Mouse (Mus musculus) hindbrain, embryonic 11.5 days (tissue): ENCODE measurements around the gene Taok1. TPM values are rescaled to one million over a fixed set of nuclear protein-coding genes. Genes with fewer than 3 reads are reported as not detected.
A peak's percentile ranks its signal among the peaks of the same experiment; 100 is the strongest.
"Not testable (repeated sequence)": the region's sequence is repeated elsewhere in the genome, so short reads cannot be mapped to it uniquely, and the experiment has no call there.

ENCODE experiments used
- ATAC-seq: fragments of 200-750 bp; cut with Nextera tagmentation; 2 replicates; pipeline ENCODE4 v1.8.0; 2017; ENCODE audit warnings: mild to moderate bottlenecking, moderate TSS enrichment, moderate library complexity; ENCODE audit not compliant: low FRiP score
- DNase-seq: peaks from one replicate; pipeline ENCODE4 v3.0.0-alpha.2; 2015; ENCODE audit warnings: low spot score
- H3K27ac ChIP-seq: fragments of 300-500 bp; sonication (generic); 2 replicates; pipeline ENCODE4 v1.5.1; 2014; ENCODE audit warnings: mild to moderate bottlenecking, low read depth, low read length
- H3K27me3 ChIP-seq: fragments of 300-500 bp; sonication (generic); 2 replicates; pipeline ENCODE4 v1.6.1; 2014; ENCODE audit warnings: mild to moderate bottlenecking, low read length, moderate library complexity, mixed read lengths; ENCODE audit not compliant: control insufficient read depth, insufficient read depth
- H3K36me3 ChIP-seq: fragments of 300-500 bp; sonication (generic); 2 replicates; pipeline ENCODE4 v1.6.1; 2014; ENCODE audit warnings: mild to moderate bottlenecking, low read length, moderate library complexity, mixed read lengths; ENCODE audit not compliant: control insufficient read depth, insufficient read depth
- H3K4me1 ChIP-seq: fragments of 300-500 bp; sonication (generic); replicated peaks from 2 replicates; pipeline ENCODE4 v1.6.1; 2014; ENCODE audit warnings: low read length, mixed read lengths; ENCODE audit not compliant: control insufficient read depth, insufficient read depth
- H3K4me2 ChIP-seq: fragments of 300-500 bp; sonication (generic); replicated peaks from 2 replicates; pipeline ENCODE4 v1.6.1; 2014; ENCODE audit warnings: mild to moderate bottlenecking, low read depth, low read length
- H3K4me3 ChIP-seq: fragments of 300-500 bp; sonication (generic); 2 replicates; pipeline ENCODE4 v1.5.1; 2014; ENCODE audit warnings: low read depth, low read length
- H3K9ac ChIP-seq: fragments of 300-500 bp; sonication (generic); 2 replicates; pipeline ENCODE4 v1.6.1; 2014; ENCODE audit warnings: low read depth, low read length
- H3K9me3 ChIP-seq: fragments of 300-500 bp; sonication (generic); 2 replicates; pipeline ENCODE4 v1.6.1; 2016; ENCODE audit warnings: low read length; ENCODE audit not compliant: control insufficient read depth
- WGBS: fragments of 180-500 bp; shearing (Covaris S2); extraction: QIAGEN DNeasy Blood & Tissue Kit; methylation state at CpG from one replicate; pipeline ENCODE4 v1.1.7; 2014; 5-methylcytosine and 5-hydroxymethylcytosine counted together
- polyA plus RNA-seq: library from polyadenylated mRNA; unstranded; fragments of >200 nt; fragmentation: Nextera tagmentation; extraction: Ambion mirVana; gene quantifications from 2 replicates; pipeline ENCODE4 v1.2.1, GENCODE M21; 2014

Gene Taok1
- 20.4 and 26.3 TPM in 2 replicates for polyA plus RNA-seq

- Histone ChIP-seq H3K36me3 (no peaks in the 10 kb centered on the region), H3K9me3 (no peaks in the 10 kb centered on the region), H3K9ac (peak within 1 kb of the TSS; percentile 96), H3K27ac (peak within 1 kb of the TSS; percentile 97), H3K4me2 (peak within 1 kb of the TSS; percentile 56), H3K27me3 (no peaks in the 10 kb centered on the region), H3K4me1 (no peaks in the 10 kb centered on the region), H3K4me3 (peak within 1 kb of the TSS; percentile 99)
- DNase-seq (peak; percentile 98), ATAC-seq (peak; percentile 91)
- 2% methylated on average over 47 of the region's 71 CpGs for WGBS
Measured at GRCm38 (mm10) chr11:77607538-77608455, at the start of gene Taok1. Gene Taok1 (minus strand): TSS chr11:77607815.

- 93% methylated on average over 4 of the region's 4 CpGs for WGBS
- H3K4me3 ChIP-seq, H3K27me3 ChIP-seq, H3K4me1 ChIP-seq, H3K36me3 ChIP-seq, H3K4me2 ChIP-seq, H3K27ac ChIP-seq, DNase-seq, H3K9ac ChIP-seq, ATAC-seq, H3K9me3 ChIP-seq: not testable (repeated sequence)
Measured at GRCm38 (mm10) chr11:77653406-77654190, 46.0 kb upstream of the Taok1 start.

- 68% methylated on average over 5 of the region's 6 CpGs for WGBS
- no peaks in the 10 kb centered on the region for H3K36me3 ChIP-seq
- no peak overlapping the region for H3K4me3 ChIP-seq
- DNase-seq (no peak), ATAC-seq (no peak)
- no peaks in the 10 kb centered on the region for H3K4me1 ChIP-seq
- no peak overlapping the region for H3K27ac ChIP-seq
- H3K9me3 ChIP-seq = no peaks in the 10 kb centered on the region
- H3K27me3 ChIP-seq = no peaks in the 10 kb centered on the region
- no peak overlapping the region for H3K9ac ChIP-seq
- H3K4me2 ChIP-seq = no peak overlapping the region
Measured at GRCm38 (mm10) chr11:77652484-77652883, 44.9 kb upstream of the Taok1 start.

- no peak overlapping the region for H3K27ac ChIP-seq
- no peaks in the 10 kb centered on the region for H3K9me3 ChIP-seq
- 86% methylated on average over 7 of the region's 7 CpGs for WGBS
- ATAC-seq (no peak), DNase-seq (no peak)
- H3K4me1 ChIP-seq = no peaks in the 10 kb centered on the region
- no peak overlapping the region for H3K4me2 ChIP-seq
- H3K36me3 ChIP-seq = no peaks in the 10 kb centered on the region
- H3K9ac ChIP-seq = no peak overlapping the region
- H3K4me3 ChIP-seq = no peak overlapping the region
- H3K27me3 ChIP-seq = no peaks in the 10 kb centered on the region
Measured at GRCm38 (mm10) chr11:77648878-77649277, 41.3 kb upstream of the Taok1 start.

- ATAC-seq = no peak
- no peak overlapping the region for H3K27ac ChIP-seq
- H3K36me3 ChIP-seq = no peaks in the 10 kb centered on the region
- 87% methylated on average over 4 of the region's 4 CpGs for WGBS
- DNase-seq = no peak
- no peaks in the 10 kb centered on the region for H3K4me1 ChIP-seq
- H3K27me3 ChIP-seq = no peaks in the 10 kb centered on the region
- no peak overlapping the region for H3K4me3 ChIP-seq
- H3K9me3 ChIP-seq = no peaks in the 10 kb centered on the region
- no peak overlapping the region for H3K9ac ChIP-seq
- H3K4me2 ChIP-seq = no peak overlapping the region
Measured at GRCm38 (mm10) chr11:77645481-77645880, 37.9 kb upstream of the Taok1 start.

GRCm38 (mm10) chr11:77641390-77641789 is 33.8 kb upstream of the Taok1 start:
- DNase-seq (no peak), ATAC-seq (no peak)
- Histone ChIP-seq H3K4me1 (no peaks in the 10 kb centered on the region), H3K9me3 (no peaks in the 10 kb centered on the region), H3K4me2 (no peak overlapping the region), H3K27ac (no peak overlapping the region), H3K27me3 (no peaks in the 10 kb centered on the region), H3K9ac (no peak overlapping the region), H3K4me3 (no peak overlapping the region), H3K36me3 (no peaks in the 10 kb centered on the region)
- WGBS = 83% methylated on average over 9 of the region's 9 CpGs

GRCm38 (mm10) chr11:77630257-77630670 is 22.6 kb upstream of the Taok1 start:
- Histone ChIP-seq H3K9ac (no peak overlapping the region), H3K4me2 (peak overlapping the region; percentile 15; the same call in 1 of the 2 replicates), H3K27ac (no peak overlapping the region), H3K36me3 (no peaks in the 10 kb centered on the region), H3K4me3 (no peak overlapping the region), H3K9me3 (no peaks in the 10 kb centered on the region), H3K4me1 (peaks cover 1% of the 10 kb centered on the region; the same call in 1 of the 2 replicates), H3K27me3 (no peaks in the 10 kb centered on the region)
- DNase-seq (peak; percentile 88), ATAC-seq (no peak)
- 16% methylated on average over 8 of the region's 8 CpGs for WGBS

GRCm38 (mm10) chr11:77629476-77629875 is 21.9 kb upstream of the Taok1 start:
- peaks cover 4% of the 10 kb centered on the region; the same call in 1 of the 2 replicates for H3K4me1 ChIP-seq
- no peaks in the 10 kb centered on the region for H3K27me3 ChIP-seq
- DNase-seq (peak; percentile 31), ATAC-seq (no peak)
- no peak overlapping the region for H3K9ac ChIP-seq
- H3K9me3 ChIP-seq = no peaks in the 10 kb centered on the region
- no peak overlapping the region for H3K4me2 ChIP-seq
- no peaks in the 10 kb centered on the region for H3K36me3 ChIP-seq
- 0% methylated on average over 1 of the region's 1 CpGs for WGBS
- no peak overlapping the region for H3K27ac ChIP-seq
- H3K4me3 ChIP-seq = no peak overlapping the region
